Mouse (Mus musculus) testis, adult 2 months (tissue): ENCODE data around the gene Cdh6. TPM values are rescaled to one million over a fixed set of nuclear protein-coding genes. Genes with fewer than 3 reads are reported as not detected.

Source experiments
- H3K27ac ChIP-seq: fragments of 200-500 bp; 2 replicates; pipeline ENCODE4 v1.5.1; 2012; ENCODE audit warnings: low read depth, low read length; ENCODE audit not compliant: control insufficient read depth, insufficient read depth
- H3K27me3 ChIP-seq: fragments of 200-500 bp; 2 replicates; pipeline ENCODE4 v1.6.1; 2012; ENCODE audit warnings: mild to moderate bottlenecking, low read length, moderate library complexity; ENCODE audit not compliant: control insufficient read depth, insufficient read depth
- H3K36me3 ChIP-seq: fragments of 200-500 bp; 2 replicates; pipeline ENCODE4 v1.6.1; 2012; ENCODE audit warnings: mild to moderate bottlenecking, low read length; ENCODE audit not compliant: control insufficient read depth, insufficient read depth
- H3K4me1 ChIP-seq: fragments of 200-500 bp; 2 replicates; pipeline ENCODE4 v1.6.1; 2012; ENCODE audit warnings: low read length; ENCODE audit not compliant: control insufficient read depth, insufficient read depth
- H3K4me3 ChIP-seq: fragments of 200-500 bp; 2 replicates; pipeline ENCODE4 v1.5.1; 2012; ENCODE audit warnings: low read depth, mild to moderate bottlenecking, low read length, moderate library complexity, mixed read lengths; ENCODE audit not compliant: control insufficient read depth
- CTCF ChIP-seq: fragments of 200-500 bp; IDR thresholded peaks from 2 replicates; pipeline ENCODE4 v1.5.1; 2012; ENCODE audit warnings: low read depth, mild to moderate bottlenecking, inconsistent platforms, low read length, moderate library complexity; ENCODE audit not compliant: control insufficient read depth, insufficient read depth, insufficient replicate concordance
- POLR2A ChIP-seq: fragments of 200-500 bp; IDR thresholded peaks from 2 replicates; pipeline ENCODE4 v1.6.1; 2012; ENCODE audit warnings: low read depth, mild to moderate bottlenecking, inconsistent platforms, low read length, moderate library complexity; ENCODE audit not compliant: control insufficient read depth
- polyA plus RNA-seq: library from polyadenylated mRNA; depleted of rRNA; stranded (reverse); fragments of >200 nt; gene quantifications from 2 replicates; pipeline ENCODE4 v1.2.3, GENCODE M21; 2012

Cdh6 gene
- polyA plus RNA-seq, 1 experiment = 0.06 TPM

DNA sequence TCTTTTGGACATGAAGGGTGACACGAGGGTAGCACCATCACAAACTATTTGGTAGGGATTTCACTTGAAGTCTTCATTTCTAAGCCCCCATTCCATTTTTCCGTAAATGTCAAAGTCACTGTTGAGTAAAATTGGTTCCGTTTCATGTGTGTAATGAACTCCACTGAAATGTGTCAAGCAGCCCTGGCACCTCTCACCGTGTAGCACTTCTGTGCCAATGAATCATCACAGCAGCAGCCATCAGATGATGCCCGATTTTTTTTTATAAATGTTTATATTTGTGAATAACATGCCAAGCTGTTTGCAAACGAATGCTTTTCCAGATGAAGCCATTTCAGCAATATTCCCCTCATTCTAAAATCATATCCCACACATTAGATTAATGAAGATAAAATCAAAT, 75.6 kb downstream of the Cdh6 start:
- H3K4me3 ChIP-seq = peak overlapping the region; percentile 20; the same call in 1 of the 2 replicates
- no peaks in the 10 kb centered on the region for H3K36me3 ChIP-seq
- H3K4me1 ChIP-seq = no peaks in the 10 kb centered on the region
- no peak overlapping the region for H3K27ac ChIP-seq
- H3K27me3 ChIP-seq = no peaks in the 10 kb centered on the region
- no peak for TF ChIP-seq POLR2A
- TF ChIP-seq CTCF = no peak

DNA sequence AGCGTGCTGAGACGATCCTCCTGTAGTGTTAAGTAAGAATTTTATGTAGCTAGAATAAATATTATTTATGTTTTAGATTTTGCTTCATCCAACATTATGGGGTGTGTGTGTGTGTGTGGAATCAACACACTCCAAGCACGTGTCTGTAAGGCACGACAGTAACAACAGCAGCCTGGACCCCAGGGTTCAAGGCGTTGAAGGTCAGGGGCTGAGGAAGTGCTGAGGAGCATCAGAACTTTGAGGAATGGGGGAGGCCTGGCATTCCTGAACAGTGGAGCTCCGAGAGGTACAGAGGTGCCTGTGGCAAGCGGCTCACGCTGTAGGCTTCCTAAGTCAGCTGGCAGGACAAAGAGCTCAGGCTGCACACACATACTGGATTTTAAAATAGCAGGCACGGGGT, 78.1 kb downstream of the Cdh6 start:
- H3K27ac ChIP-seq = no peak overlapping the region
- TF ChIP-seq CTCF (no peak), POLR2A (no peak)
- no peak overlapping the region for H3K4me3 ChIP-seq

DNA sequence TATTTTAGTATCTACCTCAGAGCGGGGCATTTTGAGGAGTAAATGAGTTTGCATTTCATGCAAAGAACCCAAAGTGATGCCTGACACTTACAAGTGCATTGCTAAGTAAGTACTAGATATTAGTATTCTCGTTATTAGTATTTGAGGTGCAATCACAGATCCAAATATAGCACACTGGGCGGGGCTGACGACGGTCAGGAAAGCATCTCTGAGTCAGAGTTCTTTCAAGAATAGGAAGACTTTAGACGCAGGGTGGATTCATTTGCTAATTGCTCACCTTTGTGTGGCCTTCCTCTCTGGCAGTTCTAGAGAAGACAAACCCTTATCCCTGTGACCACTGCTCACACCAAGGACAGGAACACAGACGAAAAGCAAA, 78.6 kb downstream of the Cdh6 start:
- Histone ChIP-seq H3K27ac (no peak overlapping the region), H3K4me1 (no peaks in the 10 kb centered on the region; the same call in 1 of the 2 replicates), H3K4me3 (no peak overlapping the region), H3K36me3 (no peaks in the 10 kb centered on the region), H3K27me3 (no peaks in the 10 kb centered on the region)
- TF ChIP-seq CTCF (no peak), POLR2A (no peak)

More for the DNA sequence above, 78.1 kb downstream of the Cdh6 start:
- Histone ChIP-seq H3K27me3 (no peaks in the 10 kb centered on the region), H3K4me1 (no peaks in the 10 kb centered on the region), H3K36me3 (no peaks in the 10 kb centered on the region)

DNA sequence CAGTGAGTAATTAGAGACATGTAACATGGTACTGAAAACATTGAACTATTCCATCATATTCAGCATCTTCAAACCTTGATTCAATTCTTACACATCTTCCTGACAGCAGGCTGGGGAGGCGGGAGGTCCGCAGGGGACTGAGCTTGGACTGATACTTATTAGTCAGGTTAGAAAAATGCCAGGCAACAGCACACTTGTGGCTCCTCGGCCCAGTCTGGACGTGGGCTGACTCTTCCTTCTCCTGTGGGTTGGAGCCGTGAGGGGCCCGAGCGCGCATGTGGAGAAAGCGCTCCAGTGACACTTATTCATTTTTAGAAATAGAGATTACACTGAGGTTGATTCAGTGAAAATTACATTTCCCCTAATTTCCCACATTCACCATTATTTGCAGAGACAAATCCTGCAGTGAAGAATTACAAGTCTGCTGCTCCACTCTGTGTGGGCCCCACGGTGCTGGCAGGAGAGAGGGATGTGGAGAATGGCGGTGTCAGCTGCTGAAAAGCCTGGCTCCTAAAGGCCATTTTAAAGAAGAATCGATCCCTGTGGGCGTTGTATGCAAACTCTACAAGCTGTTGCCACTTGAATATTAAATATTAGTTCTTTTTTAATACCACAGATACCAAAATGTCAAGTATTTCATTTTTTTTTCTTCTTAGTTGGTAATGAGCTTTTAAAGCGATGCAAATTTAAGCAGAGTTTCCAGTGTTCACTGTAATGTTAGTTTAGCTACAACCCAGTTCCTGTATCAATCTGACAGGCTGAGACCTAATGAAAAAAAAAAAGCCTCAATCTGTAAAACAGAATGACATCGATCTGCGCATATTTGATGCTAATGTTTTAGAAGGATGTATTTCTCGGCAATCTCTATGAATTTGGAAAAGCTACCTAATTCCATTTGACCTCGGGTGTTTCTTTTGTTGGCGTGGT, 79.3 kb downstream of the Cdh6 start:
- Histone ChIP-seq H3K27me3 (no peaks in the 10 kb centered on the region), H3K36me3 (no peaks in the 10 kb centered on the region), H3K27ac (no peak overlapping the region), H3K4me1 (peaks cover 2% of the 10 kb centered on the region), H3K4me3 (no peak overlapping the region)
- TF ChIP-seq POLR2A = no peak
- no peak for TF ChIP-seq CTCF

DNA sequence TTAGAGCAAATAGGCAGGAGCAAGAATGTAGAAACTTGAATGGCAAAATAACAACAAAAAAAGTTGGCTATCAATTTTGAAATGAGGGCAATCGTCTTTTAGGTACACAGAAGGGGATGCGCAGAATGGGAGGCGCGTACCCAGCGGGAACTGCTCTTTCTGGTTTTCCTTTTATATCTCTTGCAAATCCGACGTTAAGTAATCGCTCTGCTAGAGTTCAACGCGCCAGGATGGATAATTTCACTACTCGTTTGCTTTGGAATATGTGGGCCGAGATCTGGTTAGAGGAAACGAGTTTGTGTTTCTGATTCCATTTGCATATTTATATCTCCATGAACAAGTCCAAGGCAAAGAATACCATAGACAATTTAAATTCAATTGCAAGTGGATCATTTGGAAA, 81.4 kb downstream of the Cdh6 start:
- Histone ChIP-seq H3K27ac (no peak overlapping the region), H3K36me3 (no peaks in the 10 kb centered on the region), H3K4me3 (no peak overlapping the region), H3K27me3 (no peaks in the 10 kb centered on the region), H3K4me1 (peaks cover 2% of the 10 kb centered on the region)
- TF ChIP-seq CTCF = no peak
- no peak for TF ChIP-seq POLR2A

DNA sequence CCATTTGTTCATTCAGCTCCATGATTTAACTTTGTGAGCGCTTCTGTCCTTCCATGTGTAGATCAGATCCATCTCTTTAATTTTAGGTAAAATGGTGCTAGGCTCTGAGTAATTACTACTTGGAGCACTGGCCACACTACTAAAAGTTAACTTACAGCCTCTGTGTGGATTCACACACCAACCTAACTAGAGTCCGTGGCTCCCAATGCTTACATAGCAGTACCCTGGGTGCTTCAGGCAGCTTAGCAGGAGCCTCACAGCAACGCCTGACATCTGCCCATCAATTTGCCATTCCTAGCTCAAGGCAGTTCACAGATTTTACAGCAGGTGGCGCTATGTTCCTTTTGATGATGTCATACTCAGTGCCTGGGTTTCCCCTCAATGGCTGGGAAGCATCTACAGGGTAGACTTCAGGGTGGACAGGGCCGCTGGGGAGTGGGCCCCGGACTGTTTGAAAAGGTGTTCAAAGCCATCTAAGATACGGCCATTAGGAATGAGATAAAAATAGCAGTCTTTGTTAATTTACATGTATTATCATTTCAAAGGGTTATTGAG, 84.9 kb downstream of the Cdh6 start:
- TF ChIP-seq POLR2A (no peak), CTCF (peak; percentile 88; the same call in 1 of the 2 replicates)
- Histone ChIP-seq H3K27ac (no peak overlapping the region), H3K27me3 (no peaks in the 10 kb centered on the region), H3K4me1 (peaks cover 2% of the 10 kb centered on the region), H3K36me3 (no peaks in the 10 kb centered on the region), H3K4me3 (no peak overlapping the region)

DNA sequence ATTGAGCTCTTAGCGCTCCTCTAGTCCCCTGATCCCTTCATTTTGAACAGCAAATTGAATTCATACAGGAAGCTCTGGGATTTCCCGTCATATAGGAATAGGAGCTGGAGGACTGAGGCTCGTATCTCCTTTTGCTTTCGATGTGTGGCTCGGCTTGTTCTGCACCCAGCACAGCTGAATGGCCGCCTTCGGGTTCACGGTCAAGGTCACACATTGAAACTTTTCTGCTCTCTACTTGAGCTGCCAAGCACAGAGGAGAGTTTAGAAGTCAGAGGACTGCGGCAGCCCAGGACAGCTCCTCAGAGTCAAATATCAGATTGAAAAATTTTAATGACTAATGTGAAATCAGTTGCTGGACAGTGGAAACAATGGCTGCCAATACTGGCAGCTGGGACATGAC, 88.7 kb downstream of the Cdh6 start:
- no peaks in the 10 kb centered on the region for H3K27me3 ChIP-seq
- no peak for TF ChIP-seq POLR2A
- no peak for TF ChIP-seq CTCF
- H3K4me1 ChIP-seq = peaks cover 2% of the 10 kb centered on the region
- H3K36me3 ChIP-seq = no peaks in the 10 kb centered on the region
- no peak overlapping the region for H3K27ac ChIP-seq
- H3K4me3 ChIP-seq = no peak overlapping the region

DNA sequence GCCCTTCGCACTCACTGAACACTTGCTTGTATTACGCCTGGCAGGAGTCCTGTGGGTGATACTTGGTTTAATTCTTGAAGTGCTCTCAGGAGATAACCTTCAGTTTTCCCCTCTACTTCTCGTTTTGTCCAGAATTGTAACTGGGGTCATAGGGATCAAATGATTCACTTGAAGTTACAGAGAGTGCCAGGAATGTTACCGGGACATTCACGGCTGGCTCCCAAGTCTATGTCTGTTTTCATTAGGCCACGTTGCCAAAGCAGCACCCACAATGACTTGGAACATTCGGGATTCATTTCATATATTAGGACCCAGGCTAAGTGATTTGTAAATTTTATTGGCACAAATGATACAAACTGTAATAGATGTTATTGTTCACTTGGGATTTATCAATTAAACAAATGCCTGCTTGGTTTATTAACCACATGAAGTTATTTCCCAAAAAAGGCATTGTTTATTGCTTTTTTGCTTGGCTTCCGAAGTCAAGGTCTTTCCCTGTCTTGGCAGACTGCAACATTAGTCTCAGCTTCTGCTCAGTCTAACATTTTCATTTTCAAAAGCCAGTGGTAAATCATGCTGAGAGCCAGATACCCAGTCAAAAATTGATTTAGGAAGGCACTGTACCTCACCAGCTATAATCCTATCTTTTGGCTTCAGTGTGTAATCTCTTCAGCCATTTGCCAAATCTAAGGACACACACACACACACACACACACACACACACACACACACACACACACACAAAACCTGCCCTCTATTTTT, 96.4 kb downstream of the Cdh6 start:
- no peaks in the 10 kb centered on the region for H3K36me3 ChIP-seq
- no peak overlapping the region for H3K27ac ChIP-seq
- H3K27me3 ChIP-seq = no peaks in the 10 kb centered on the region
- TF ChIP-seq POLR2A (no peak), CTCF (no peak)
- H3K4me1 ChIP-seq = no peaks in the 10 kb centered on the region
- no peak overlapping the region for H3K4me3 ChIP-seq
